Mouse (Mus musculus) embryonic facial prominence, embryonic 11.5 days (tissue): ENCODE measurements around the gene Dnttip2. TPM values are rescaled to one million over a fixed set of nuclear protein-coding genes. Genes with fewer than 3 reads are reported as not detected.

Experiments used
- ATAC-seq: fragments of 200-750 bp; cut with Nextera tagmentation; replicated peaks from 2 replicates; pipeline ENCODE4 v1.8.0; 2017; ENCODE audit warnings: low read depth; ENCODE audit not compliant: insufficient number of reproducible peaks, low FRiP score, low TSS enrichment
- DNase-seq: peaks from one replicate; pipeline ENCODE4 v3.0.0-alpha.2; 2015; ENCODE audit warnings: low spot score
- H3K27ac ChIP-seq: fragments of 300-500 bp; sonication (generic); replicated peaks from 2 replicates; pipeline ENCODE4 v1.5.1; 2014; ENCODE audit warnings: mild to moderate bottlenecking, low read depth, low read length, control low read depth
- H3K27me3 ChIP-seq: fragments of 300-500 bp; sonication (generic); 2 replicates; pipeline ENCODE4 v1.6.1; 2014; ENCODE audit warnings: mild to moderate bottlenecking, low read length, moderate library complexity, mixed read lengths; ENCODE audit not compliant: control insufficient read depth, insufficient read depth
- H3K36me3 ChIP-seq: fragments of 300-500 bp; sonication (generic); replicated peaks from 2 replicates; pipeline ENCODE4 v1.6.1; 2014; ENCODE audit warnings: low read depth, mild to moderate bottlenecking, low read length, moderate library complexity, mixed read lengths; ENCODE audit not compliant: control insufficient read depth, insufficient read depth
- H3K4me1 ChIP-seq: fragments of 300-500 bp; sonication (generic); 2 replicates; pipeline ENCODE4 v1.6.1; 2014; ENCODE audit warnings: low read length, mixed read lengths; ENCODE audit not compliant: control insufficient read depth, insufficient read depth
- H3K4me2 ChIP-seq: fragments of 300-500 bp; sonication (generic); 2 replicates; pipeline ENCODE4 v1.6.1; 2014; ENCODE audit warnings: low read depth, mild to moderate bottlenecking, control low read depth, low read length, moderate library complexity
- H3K4me3 ChIP-seq: fragments of 300-500 bp; sonication (generic); 2 replicates; pipeline ENCODE4 v1.5.1; 2014; ENCODE audit warnings: low read depth, low read length, control low read depth
- H3K9ac ChIP-seq: fragments of 300-500 bp; sonication (generic); replicated peaks from 2 replicates; pipeline ENCODE4 v1.6.1; 2014; ENCODE audit warnings: mild to moderate bottlenecking, control low read depth, low read length
- H3K9me3 ChIP-seq: fragments of 300-500 bp; sonication (generic); replicated peaks from 2 replicates; pipeline ENCODE4 v1.6.1; 2016; ENCODE audit warnings: mild to moderate bottlenecking, low read length, inconsistent platforms, mixed read lengths; ENCODE audit not compliant: control insufficient read depth
- WGBS: fragments of 180-500 bp; shearing (Covaris S2); extraction: QIAGEN DNeasy Blood & Tissue Kit; methylation state at CpG from one replicate; pipeline ENCODE4 v1.1.7; 2014; 5-methylcytosine and 5-hydroxymethylcytosine counted together
- polyA plus RNA-seq: library from polyadenylated mRNA; unstranded; fragments of >200 nt; fragmentation: Nextera tagmentation; extraction: Ambion mirVana; gene quantifications from 2 replicates; pipeline ENCODE4 v1.2.1, GENCODE M21; 2014

Gene Dnttip2
- polyA plus RNA-seq, 1 experiment from 2014 or later: 115 TPM

DNA sequence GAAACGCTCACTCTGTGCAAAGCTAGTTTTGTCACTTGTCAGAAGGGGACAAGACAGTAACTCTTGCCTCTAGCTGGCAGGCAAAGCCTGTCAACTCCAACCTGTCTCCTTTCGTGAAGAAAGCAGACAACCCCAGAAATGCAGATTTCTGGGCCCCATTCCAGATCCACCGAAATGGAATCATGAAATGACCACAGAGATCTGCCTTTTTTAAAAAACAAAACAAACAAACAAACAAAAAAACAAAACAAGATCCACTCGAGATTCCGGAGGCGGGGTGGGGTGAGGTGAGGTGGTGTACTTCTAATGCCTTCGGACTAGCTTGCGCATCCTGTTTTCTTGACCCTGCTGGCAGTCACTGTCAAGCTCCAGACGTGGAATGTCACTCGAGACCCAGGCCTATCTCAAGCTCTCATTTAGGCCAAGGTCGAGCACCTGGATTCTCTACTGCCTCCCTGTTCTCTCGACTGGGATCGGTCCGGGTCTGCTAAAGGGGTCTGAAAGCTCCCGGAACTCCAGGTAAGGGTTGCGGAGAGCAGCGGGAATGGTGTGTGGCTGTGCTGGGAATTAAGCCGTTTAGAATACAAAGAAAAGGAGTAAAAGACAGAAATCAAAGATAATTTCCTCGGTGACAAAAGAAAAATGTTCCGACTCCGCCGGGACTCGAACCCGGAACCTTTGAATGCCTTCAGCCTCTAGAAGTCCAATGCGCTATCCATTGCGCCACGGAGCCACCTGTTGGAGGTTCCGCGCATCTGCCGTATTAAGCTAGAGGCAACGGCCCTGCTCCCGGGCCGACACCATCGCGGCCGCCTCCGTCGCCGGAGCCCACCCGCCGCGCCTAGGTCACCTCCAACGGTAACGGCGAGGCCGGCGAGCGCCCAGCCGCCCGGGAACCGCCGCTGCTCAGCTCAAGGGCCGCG is 18.4 kb downstream of the Dnttip2 start:
- 7% methylated on average over 54 of the region's 54 CpGs for WGBS

DNA sequence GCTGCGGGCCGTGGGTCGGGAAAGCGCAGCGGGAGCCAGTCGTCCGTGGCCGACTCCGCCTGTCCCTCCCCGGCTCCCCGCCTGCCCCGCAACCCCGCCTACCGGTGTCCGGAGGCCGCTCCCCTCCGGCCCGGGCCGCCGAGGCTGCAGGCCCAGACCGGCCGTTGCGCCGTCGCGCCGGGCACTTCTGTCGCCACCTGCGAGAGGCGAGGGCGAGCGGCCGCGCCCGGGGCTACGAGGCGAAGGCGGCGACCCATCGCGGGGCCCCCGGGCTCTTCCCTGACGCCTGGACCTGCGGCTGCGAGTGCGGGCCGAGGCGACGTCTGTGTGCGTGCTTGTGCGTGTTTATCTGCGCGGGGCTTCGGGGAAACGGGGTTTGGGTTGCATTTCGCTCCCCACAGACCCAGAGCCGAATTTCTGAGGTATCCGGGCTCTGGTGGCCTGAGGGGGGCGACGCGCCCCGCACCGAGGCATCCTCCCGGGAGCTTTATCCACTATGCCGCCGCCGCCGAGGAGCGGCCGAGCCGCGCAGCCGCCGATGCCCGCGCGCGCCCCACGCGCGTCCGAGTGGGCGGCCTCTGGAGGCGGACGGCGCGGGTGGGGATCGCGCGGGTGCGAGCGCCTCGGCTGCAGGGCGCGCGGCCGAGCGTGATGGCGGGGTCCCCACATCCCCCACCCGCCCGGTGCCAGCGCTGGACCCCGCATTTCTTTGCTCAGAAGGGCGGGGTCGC is 19.2 kb downstream of the Dnttip2 start:
- ATAC-seq (peak; percentile 64), DNase-seq (peak; percentile 72)
- Histone ChIP-seq H3K9me3 (no peaks in the 10 kb centered on the region), H3K4me1 (no peaks in the 10 kb centered on the region), H3K27ac (peak overlapping the region; percentile 95), H3K27me3 (no peaks in the 10 kb centered on the region), H3K36me3 (no peaks in the 10 kb centered on the region), H3K9ac (peak overlapping the region; percentile 90), H3K4me3 (peak overlapping the region; percentile 90), H3K4me2 (peak overlapping the region; percentile 71)
- under 1% methylated on average over 100 of the region's 105 CpGs for WGBS

More for the DNA sequence above, 18.4 kb downstream of the Dnttip2 start:
- peak overlapping the region; percentile 90 for H3K9ac ChIP-seq
- peak overlapping the region; percentile 71 for H3K4me2 ChIP-seq
- peak; percentile 45 for ATAC-seq
- peak; percentile 94 for DNase-seq
- no peaks in the 10 kb centered on the region for H3K36me3 ChIP-seq
- H3K4me3 ChIP-seq: peak overlapping the region; percentile 90
- H3K27ac ChIP-seq: peak overlapping the region; percentile 95
- H3K27me3 ChIP-seq: no peaks in the 10 kb centered on the region
- no peaks in the 10 kb centered on the region for H3K9me3 ChIP-seq
- H3K4me1 ChIP-seq: no peaks in the 10 kb centered on the region

DNA sequence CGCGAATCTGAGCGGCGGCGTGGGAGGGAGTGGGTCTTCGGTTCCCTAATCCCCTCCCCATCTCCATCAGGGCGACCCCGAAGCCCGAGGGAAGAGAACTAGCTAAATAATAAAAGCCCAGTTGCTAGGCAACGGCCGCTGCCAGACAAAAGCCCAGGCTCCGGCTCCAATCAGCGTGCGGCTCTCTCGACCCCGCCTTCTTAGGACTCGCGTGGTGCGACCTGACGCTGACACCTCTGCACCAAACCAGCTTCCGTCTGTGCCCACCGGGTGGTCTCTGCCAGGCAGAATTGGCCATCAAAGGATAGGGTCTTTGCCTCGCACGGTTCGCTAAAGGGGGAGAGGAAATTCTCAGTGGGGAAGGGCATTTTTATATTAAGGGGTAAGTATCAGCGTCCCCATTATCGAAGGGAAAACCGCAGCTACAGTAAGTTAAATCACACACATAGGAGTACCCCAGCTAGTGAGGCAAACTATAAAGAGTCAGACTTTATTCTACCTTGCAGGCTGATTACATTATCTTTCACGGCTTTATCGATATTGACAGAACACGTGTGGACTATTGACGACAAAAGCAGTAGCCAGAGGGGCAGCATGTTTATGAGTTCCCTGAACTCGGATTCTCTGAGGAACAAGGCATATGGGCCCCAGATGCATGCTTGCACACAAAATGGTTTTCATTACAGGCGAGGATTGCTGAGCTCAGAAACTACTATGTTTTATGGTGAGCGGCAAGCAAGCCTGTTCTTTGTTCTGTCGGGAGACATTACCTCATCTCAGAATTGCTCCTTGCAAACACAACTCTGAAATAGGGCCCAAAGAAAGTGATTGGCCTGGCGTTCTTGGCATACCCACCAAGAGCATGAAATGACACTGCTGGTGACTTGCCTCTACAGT is 20.0 kb downstream of the Dnttip2 start, which contains the start of gene Bcar3:
TSS of gene Bcar3 (plus strand) at position 183 of the 897 bp plus-strand sequence.
- WGBS: 4% methylated on average over 37 of the region's 37 CpGs
- peak; percentile 83 for ATAC-seq
- no peaks in the 10 kb centered on the region for H3K27me3 ChIP-seq

DNA sequence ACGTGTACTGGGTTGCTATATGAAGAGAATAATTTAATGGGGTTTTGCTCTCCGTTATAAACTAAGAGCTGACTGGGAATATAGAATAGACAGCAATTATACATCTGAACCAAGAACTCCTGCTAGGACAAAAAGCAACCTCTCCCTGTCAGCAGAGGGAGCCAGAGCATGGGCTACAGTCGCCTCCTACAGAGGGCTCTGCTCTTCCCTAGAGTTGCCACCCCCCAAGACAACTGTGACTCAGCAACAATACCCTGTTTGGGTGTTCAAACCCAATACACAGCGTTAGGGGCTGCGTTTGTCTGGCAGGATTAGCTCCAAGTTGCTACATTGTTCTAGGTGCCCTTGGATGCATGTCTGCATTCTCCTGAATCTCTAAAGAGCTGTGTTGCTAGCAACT is 21.3 kb downstream of the Dnttip2 start:
- Histone ChIP-seq H3K36me3 (no peaks in the 10 kb centered on the region), H3K9me3 (no peaks in the 10 kb centered on the region), H3K4me1 (no peaks in the 10 kb centered on the region), H3K27me3 (no peaks in the 10 kb centered on the region), H3K27ac (no peak overlapping the region), H3K4me3 (no peak overlapping the region), H3K9ac (no peak overlapping the region), H3K4me2 (no peak overlapping the region)
- no peak for ATAC-seq
- DNase-seq: peak; percentile 79
- 15% methylated on average over 5 of the region's 5 CpGs for WGBS

More for the DNA sequence above, 20.0 kb downstream of the Dnttip2 start, which contains the start of gene Bcar3:
- Histone ChIP-seq H3K9me3 (no peaks in the 10 kb centered on the region), H3K36me3 (no peaks in the 10 kb centered on the region), H3K4me2 (peak within 1 kb of the TSS; percentile 71), H3K4me3 (peak within 1 kb of the TSS; percentile 90), H3K27ac (peak within 1 kb of the TSS; percentile 95), H3K9ac (peak within 1 kb of the TSS; percentile 90), H3K4me1 (no peaks in the 10 kb centered on the region)
- peak; percentile 98 for DNase-seq

DNA sequence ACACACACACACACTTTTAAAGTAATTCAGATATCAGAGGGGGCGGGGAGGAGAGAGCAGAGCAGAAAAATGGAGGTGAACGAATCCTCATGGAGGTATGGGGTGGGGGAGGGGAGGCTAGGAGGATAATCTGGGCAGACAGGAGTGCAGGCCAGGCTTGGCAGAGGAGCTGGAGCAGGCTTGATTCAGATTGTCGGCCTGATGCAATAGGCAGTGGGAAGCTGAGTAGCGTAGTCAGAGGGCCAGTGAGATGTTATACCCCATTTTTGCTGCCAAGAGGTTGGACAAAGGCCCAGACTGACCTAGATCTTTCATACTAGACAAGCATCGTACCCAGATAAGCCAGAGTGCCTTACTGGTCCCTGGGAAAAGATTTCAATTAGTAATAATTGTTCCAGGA is 22.8 kb downstream of the Dnttip2 start:
- H3K36me3 ChIP-seq: no peaks in the 10 kb centered on the region
- H3K4me3 ChIP-seq: no peak overlapping the region
- DNase-seq: no peak
- no peak overlapping the region for H3K4me2 ChIP-seq
- 50% methylated on average over 5 of the region's 5 CpGs for WGBS
- no peaks in the 10 kb centered on the region for H3K27me3 ChIP-seq
- no peaks in the 10 kb centered on the region; the same call in 1 of the 2 replicates for H3K4me1 ChIP-seq
- no peaks in the 10 kb centered on the region for H3K9me3 ChIP-seq
- ATAC-seq: no peak
- no peak overlapping the region for H3K27ac ChIP-seq
- H3K9ac ChIP-seq: no peak overlapping the region

DNA sequence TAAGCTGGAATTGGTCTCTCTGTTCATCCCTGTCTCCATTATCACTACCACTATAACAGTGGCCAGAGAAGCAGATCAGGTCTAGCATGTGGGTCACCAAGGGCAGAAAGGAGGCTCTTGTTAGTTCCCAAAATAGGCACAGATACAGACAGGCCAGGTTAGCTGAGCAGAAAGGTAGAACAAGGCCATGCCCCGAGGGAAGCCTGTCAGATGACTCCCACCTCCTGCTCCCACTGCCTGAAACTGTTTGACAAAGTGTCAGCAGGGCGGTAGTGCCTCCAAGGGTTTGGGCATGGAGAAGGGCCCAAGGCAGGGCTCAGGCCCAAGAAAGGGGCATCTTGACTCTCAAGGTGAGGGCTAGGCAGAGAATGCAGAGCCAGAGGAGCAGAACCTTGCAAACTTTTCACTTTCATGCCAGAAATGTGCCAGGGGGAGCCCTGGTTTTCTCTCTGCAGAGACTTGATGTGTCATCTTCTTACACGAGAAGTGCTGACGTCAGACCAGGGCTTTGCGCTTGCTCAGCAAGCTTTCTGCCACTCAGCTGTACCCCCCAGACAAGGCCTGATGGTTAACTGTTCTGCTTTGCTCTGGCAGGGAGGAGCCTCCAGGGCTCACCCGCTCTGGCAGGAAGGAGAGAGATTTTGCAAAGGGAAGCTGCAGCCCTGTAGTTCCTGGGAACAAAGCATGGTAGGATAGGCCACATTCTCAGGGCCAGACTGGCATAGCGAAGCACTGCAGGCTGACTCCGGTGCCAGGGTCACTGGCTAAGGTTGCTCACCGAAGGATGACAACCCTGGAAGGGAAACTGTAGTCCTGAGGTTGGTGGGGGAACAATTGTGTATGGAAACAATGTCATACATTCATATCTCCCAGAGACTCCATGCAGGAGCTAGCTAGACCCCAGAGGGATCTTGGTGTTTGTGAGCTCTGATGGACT is 27.1 kb downstream of the Dnttip2 start:
- WGBS: 55% methylated on average over 9 of the region's 9 CpGs
- ATAC-seq: no peak
- Histone ChIP-seq H3K4me3 (no peak overlapping the region), H3K9ac (no peak overlapping the region), H3K9me3 (no peaks in the 10 kb centered on the region), H3K4me1 (no peaks in the 10 kb centered on the region; the same call in 1 of the 2 replicates), H3K4me2 (no peak overlapping the region), H3K27ac (no peak overlapping the region), H3K36me3 (no peaks in the 10 kb centered on the region), H3K27me3 (no peaks in the 10 kb centered on the region)
- no peak for DNase-seq

DNA sequence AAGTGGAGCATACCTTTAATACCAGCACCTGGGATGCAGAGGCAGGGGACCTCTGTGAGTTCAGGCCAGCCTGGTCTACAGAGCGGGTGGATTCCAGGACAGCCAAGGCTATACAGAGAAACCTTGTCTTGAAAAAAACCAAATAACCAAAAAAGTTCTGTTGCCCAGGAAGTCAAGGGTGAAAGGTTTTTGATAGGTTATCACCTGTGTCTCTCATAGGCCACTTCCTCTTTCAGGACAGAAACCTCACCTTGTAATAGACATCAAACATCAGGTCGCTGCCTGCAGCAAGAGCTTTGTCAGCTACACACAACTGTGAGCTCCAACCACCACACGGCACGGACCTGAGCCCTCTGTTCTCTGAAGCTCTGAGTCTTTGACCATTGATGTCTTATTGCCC is 30.4 kb downstream of the Dnttip2 start:
- no peak overlapping the region for H3K27ac ChIP-seq
- no peak overlapping the region for H3K4me2 ChIP-seq
- H3K36me3 ChIP-seq: no peaks in the 10 kb centered on the region
- H3K27me3 ChIP-seq: no peaks in the 10 kb centered on the region
- no peak overlapping the region for H3K9ac ChIP-seq
- 86% methylated on average over 4 of the region's 4 CpGs for WGBS
- DNase-seq (no peak), ATAC-seq (no peak)
- H3K9me3 ChIP-seq: no peaks in the 10 kb centered on the region
- no peaks in the 10 kb centered on the region; the same call in 1 of the 2 replicates for H3K4me1 ChIP-seq
- no peak overlapping the region for H3K4me3 ChIP-seq
